Mouse (Mus musculus) heart, postnatal 25 days (tissue): ENCODE measurements around the gene Zfp691. TPM values are rescaled to one million over a fixed set of nuclear protein-coding genes. Genes with fewer than 3 reads are reported as not detected.
A peak's percentile ranks its signal among the peaks of the same experiment; 100 is the strongest.

Experiments used
- DNase-seq: peaks from one replicate; pipeline ENCODE4 v3.0.0; 2022; ENCODE audit warnings: low spot score
- intact Hi-C: fragments of 180-260 bp; cut with DNase I; formaldehyde crosslinking; loops from one replicate; pipeline ENCODE4 v1.15.1; 2025
- microRNA-seq: library from miRNA; unstranded; fragments of <30 nt; microRNA quantifications from one replicate; pipeline ENCODE4 v1.2.0, GENCODE M21; 2022
- total RNA-seq, 2 experiments: library from RNA; stranded (reverse); gene quantifications; 2 replicates each; pipeline ENCODE4 v1.2.3; 2021

The Zfp691 gene
- total RNA-seq, 2 experiments from 2014 or later: 21.4 to 25.0 TPM

DNA sequence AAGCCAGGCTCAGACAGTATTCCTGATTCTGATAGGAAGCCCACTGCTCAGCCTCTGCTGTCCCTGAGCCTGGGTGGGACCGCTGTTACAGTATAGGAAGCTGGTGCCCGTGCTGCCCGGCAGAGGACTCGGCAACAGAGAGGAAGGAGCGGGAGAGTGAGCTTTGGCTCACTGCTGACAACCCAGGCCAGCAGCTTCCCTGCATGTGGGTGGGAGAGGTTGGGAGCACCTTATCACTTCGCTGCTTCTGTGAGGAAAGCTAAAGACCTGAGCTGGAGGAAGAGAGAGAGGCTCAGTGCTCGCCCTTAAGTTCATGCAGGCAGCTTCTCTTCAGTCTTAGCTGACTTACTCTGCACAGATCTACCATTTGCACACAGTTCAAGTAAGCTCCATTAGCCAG, 45.4 kb downstream of the Zfp691 start:
- intact Hi-C loops: no loop called here
- no peak for DNase-seq

DNA sequence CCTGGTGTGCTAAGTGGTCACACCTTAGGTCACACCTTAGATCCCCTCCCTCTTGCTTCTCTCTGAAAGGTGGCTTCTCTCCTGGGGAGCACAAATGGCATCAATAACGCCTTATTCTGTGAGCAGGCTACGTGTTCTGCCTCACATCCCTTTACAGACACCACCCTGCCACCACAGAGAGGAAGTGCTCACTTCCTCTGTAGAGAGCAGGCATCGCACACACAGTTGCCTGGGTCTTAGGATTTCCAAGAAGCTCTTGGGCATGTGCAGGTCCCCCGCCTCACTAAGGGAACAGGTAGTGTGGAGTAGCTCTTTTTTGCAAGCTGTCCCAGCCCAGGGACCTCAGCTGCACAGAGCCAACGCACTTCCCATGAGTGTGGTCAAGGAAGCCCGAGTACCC, 46.8 kb downstream of the Zfp691 start:
- DNase-seq: no peak
- intact Hi-C loops: no loop called here

DNA sequence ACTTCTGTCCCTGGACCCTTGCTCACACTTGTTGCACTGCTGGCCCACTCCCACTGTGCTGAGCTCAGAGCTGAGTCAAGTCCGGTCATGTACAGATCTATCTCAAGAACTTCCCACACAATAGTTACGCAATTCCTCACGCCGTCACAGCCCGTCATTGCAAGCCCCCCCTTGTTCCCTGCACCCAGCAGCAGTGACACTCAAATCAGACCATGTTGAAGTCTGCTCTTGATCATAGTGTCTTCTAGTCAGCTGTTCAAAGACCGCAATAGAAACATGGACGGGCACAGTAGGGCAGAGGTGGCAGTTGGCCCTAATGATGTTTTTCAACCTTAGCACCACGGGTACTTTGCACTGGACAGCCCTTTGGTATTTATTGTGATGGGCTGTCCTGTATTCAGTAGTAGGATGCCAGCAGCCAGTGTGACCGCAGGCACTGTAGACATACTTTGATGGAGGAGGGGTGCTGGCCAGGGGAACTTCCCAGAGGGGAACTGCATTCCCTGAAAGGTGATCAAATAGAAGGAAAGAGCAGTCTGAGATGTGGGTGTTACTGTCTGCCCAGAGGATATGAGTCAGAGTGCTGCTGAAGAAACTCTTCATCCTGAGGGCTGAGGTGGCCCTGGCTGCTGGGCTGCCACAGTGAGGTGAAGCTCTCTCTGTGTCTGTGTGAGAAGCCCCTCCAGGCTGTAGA, 48.3 kb downstream of the Zfp691 start:
- intact Hi-C loops: no loop called here
- no peak for DNase-seq

DNA sequence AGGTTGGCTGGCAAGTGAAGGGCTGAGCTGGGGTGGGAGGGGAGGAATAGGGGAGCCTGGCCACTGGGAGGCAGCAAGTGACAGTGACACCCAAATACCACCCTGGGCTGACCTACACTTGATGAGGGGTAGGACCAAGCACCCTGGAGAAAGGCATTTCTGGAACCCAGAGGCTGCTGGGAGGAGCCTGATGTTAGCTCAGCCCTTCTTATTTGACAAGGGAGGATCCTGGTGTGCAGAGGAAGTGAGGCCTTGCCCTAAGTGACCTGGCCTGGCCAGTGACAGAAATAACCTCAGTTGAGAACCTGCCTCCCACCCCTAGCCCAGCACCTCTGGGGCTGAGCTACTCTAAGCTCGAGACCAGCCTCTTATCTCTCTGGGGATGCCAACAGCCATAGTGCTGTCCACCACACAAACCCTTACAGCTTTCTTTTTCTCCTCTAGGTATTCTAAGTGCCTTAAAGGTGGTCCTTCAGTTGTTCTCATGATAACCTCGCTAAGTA, 49.2 kb downstream of the Zfp691 start:
- DNase-seq: no peak
- intact Hi-C loops: no loop called here

DNA sequence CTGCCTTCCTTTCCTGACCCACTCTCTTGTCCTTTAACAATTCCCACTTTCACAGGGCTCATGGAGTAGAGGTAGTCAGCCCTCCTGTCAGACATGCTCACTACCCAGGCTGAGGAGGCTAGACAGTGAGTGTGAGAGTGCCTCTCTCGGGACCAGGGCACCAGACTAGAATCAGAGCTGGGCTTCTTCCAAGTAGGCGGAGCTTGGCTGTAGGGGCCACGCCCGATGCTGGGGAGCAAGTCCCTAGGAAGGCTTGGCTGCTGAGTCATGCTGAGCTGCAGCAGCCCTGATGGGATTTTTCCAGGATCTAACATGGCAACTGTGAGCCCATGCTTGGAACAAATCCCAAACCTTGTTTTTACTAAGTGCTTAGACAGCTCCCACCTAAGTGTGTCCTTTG, 52.7 kb downstream of the Zfp691 start:
- intact Hi-C loops: no loop called here
- DNase-seq: peak; percentile 56

DNA sequence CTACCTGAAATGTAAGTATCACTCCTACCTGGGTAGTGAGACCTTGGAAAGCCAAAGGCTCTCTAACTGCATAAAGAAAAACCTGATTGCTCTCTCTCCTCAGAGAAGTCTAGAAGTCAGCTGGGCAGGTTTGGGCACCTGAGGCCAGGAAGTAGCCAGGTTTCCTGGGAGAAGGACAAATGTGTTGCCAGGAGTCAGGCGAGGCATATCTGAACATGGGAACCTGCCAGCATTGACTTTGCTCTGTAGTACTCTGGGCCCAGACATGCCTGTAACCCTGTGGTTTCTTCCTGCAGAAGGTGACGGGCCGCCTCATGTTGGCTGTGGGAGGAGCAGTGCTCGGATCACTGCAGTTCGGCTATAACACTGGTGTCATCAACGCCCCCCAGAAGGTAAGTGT, 53.9 kb downstream of the Zfp691 start:
- DNase-seq: no peak
- intact Hi-C loops: no loop called here

Small RNA genes lying within 50 kb of the gene (microRNA-seq; reads per million reads assigned to microRNA genes)
- gene Mir1957a: not detected

Other genes with a start within 250 kb of the Zfp691 start
- gene Olfr1328, start 235.6 kb downstream of the Zfp691 start, total RNA-seq: not detected
- under 1 TPM; 0.18 to 0.34 TPM for gene Lao1, start 212.6 kb downstream of the Zfp691 start, total RNA-seq
- gene Slc2a1, start 65.5 kb downstream of the Zfp691 start, total RNA-seq: 1 to 10 TPM; 7.3 to 8.0 TPM
- gene Ermap, start 15.8 kb upstream of the Zfp691 start, total RNA-seq: under 1 TPM; 0.05 to 0.25 TPM
- gene Svbp, start 21.1 kb upstream of the Zfp691 start, total RNA-seq: 10 to 100 TPM; 15.3 to 19.0 TPM
- gene Tmem269, start 44.0 kb upstream of the Zfp691 start, total RNA-seq: not detected
- 10 to 100 TPM; 21.5 to 23.5 TPM for gene AU022252, start 58.5 kb upstream of the Zfp691 start, total RNA-seq
- gene P3h1, start 58.7 kb upstream of the Zfp691 start, total RNA-seq: 10 to 100 TPM; 15.0 to 15.7 TPM
- gene Cldn19, start 81.2 kb upstream of the Zfp691 start, total RNA-seq: under 1 TPM in 1 of 2 experiments, not detected in 1; 0.06 TPM
- 100 to 1,000 TPM; 786 to 800 TPM for gene Ybx1, start 120.4 kb upstream of the Zfp691 start, total RNA-seq
- gene Ppih, start 146.4 kb upstream of the Zfp691 start, total RNA-seq: 10 to 100 TPM; 10.3 to 11.1 TPM
- under 1 TPM in 1 of 2 experiments, not detected in 1; 0.34 TPM for gene Ccdc30, start 241.3 kb upstream of the Zfp691 start, total RNA-seq
- 1 to 10 TPM; 8.9 TPM for gene Ppcs, start 248.2 kb upstream of the Zfp691 start, total RNA-seq
- not detected for gene Zmynd12, start 248.6 kb upstream of the Zfp691 start, total RNA-seq